Mouse (Mus musculus): Measurements from ENCODE around the gene Pnpt1. TPM values are rescaled to one million over a fixed set of nuclear protein-coding genes. Genes with fewer than 3 reads are reported as not detected.

Gene Pnpt1
- 19.5 and 19.8 TPM in 2 replicates for polyA plus RNA-seq (2012; rRNA removed)

GRCm38 (mm10) chr11:29130385-29131355 is at the start of gene Pnpt1:
TSS of gene Pnpt1 (plus strand) at chr11:29130744.

DNA sequence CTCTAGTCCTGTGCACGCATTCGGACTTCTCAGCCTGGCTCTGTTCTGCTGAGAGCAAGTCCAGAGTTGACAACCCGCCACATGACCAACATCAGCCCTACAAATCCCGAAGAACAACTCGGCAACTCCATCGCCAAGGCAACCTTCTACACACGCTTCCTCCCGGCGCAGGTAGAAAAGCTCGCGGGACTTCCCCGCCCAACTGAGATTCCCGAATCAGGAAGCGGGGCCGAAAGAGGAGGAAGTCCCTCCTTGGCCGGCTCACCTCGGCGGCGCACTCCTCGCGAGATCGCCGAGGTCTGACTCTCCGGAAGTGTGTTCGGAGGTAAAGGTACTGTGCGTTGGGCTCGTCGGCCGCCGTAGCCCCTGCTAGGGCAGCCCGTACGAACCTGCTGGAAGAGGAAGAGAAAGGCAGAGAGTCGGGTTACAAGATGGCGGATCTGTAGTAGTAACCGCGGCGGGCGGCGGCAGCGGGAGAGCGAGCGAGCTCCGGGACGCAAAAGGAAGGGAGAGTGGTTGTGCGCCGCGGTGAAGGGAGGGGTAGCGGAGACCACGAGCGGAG is 42.1 kb downstream of the Pnpt1 start, which contains the start of gene Ppp4r3b:
Gene Ppp4r3b (plus strand): TSS at position 328 of the 562 bp plus-strand sequence.

Other genes with a start within 250 kb of the Pnpt1 start
- gene Ppp4r3b, start 42.1 kb downstream of the Pnpt1 start, polyA plus RNA-seq (2012; rRNA removed), result 11.0 and 11.5 TPM in 2 replicates
- gene Cfap36, start 116.7 kb downstream of the Pnpt1 start, polyA plus RNA-seq (2012; rRNA removed), result 5.0 and 5.9 TPM in 2 replicates
- gene Ccdc88a, start 242.9 kb downstream of the Pnpt1 start, polyA plus RNA-seq (2012; rRNA removed), result 0.95 and 0.96 TPM in 2 replicates

Measured in liver, embryonic 18 days (tissue).